In genomic region chr2:170245637-170246341, GRCm38 (mm10) we compare ENCODE assay signal across 14 mouse cellular contexts.
DNase-seq lines count a peak whose midpoint lies in the region; ATAC-seq and TF ChIP-seq lines count a peak whose summit lies in the region.
"Had no signal": no experiment of that assay in that cellular context is flagged by ENCODE, and none has a peak within 500 bp of the region (broad histone marks: within the 10 kb centered on the region; RNA-seq: fewer than 3 reads in every experiment).

No protein-coding gene starts in this region.

- no peaks in the 10 kb centered on the region for H3K27me3 ChIP-seq in kidney, embryonic 16.5 days (ENCODE audit: insufficient read depth, low read length)
- 0 out of 2 replicates have a peak, but pooled peaks cover 11% of the 10 kb centered on the region for H3K27me3 ChIP-seq in midbrain, embryonic 10.5 days (ENCODE audit: low read depth, poor library complexity, severe bottlenecking)
- H3K27me3 ChIP-seq in liver, postnatal 0 days (ENCODE audit: insufficient read depth, low read length) = no peaks in the 10 kb centered on the region
- H3K27me3 ChIP-seq: limb, embryonic 15.5 days; lung, embryonic 15.5 days had no signal

- no peak overlapping the region; the same call in 1 of the 2 replicates for H3K27ac ChIP-seq in kidney, embryonic 16.5 days (ENCODE audit: low read length)
- peak overlapping the region; percentile 72 for H3K27ac ChIP-seq in embryonic fibroblast, embryonic 13.5 days (ENCODE audit: insufficient read depth, low read length)
- peak overlapping the region; percentile 78 for H3K27ac ChIP-seq in midbrain, embryonic 10.5 days (replicated peaks)
- H3K27ac ChIP-seq in liver, postnatal 0 days (ENCODE audit: low read depth) = no peak overlapping the region
- H3K27ac ChIP-seq: left cerebral cortex, adult 2 months; limb, embryonic 15.5 days; lung, embryonic 15.5 days had no signal

- no peaks in the 10 kb centered on the region for H3K9me3 ChIP-seq in kidney, embryonic 16.5 days (ENCODE audit: low read length)
- H3K9me3 ChIP-seq in midbrain, embryonic 10.5 days (replicated peaks) = no peaks in the 10 kb centered on the region
- no peaks in the 10 kb centered on the region for H3K9me3 ChIP-seq in liver, postnatal 0 days (ENCODE audit: low read length)
- H3K9me3 ChIP-seq: limb, embryonic 15.5 days; lung, embryonic 15.5 days had no signal

- H3K36me3 ChIP-seq in kidney, embryonic 16.5 days (ENCODE audit: insufficient read depth, low read length) = no peaks in the 10 kb centered on the region
- H3K36me3 ChIP-seq in midbrain, embryonic 10.5 days = no peaks in the 10 kb centered on the region
- H3K36me3 ChIP-seq in liver, postnatal 0 days (replicated peaks; ENCODE audit: insufficient read depth, low read length) = no peaks in the 10 kb centered on the region
- H3K36me3 ChIP-seq: limb, embryonic 15.5 days; lung, embryonic 15.5 days had no signal

- no peak for TF ChIP-seq EP300 in liver, postnatal 0 days (IDR thresholded peaks at IDR 0.05; ENCODE audit: low read depth)

- no peak overlapping the region for H3K4me3 ChIP-seq in kidney, embryonic 16.5 days (ENCODE audit: low read length)
- no peak overlapping the region for H3K4me3 ChIP-seq in embryonic fibroblast, embryonic 13.5 days (ENCODE audit: insufficient read depth, low read length)
- H3K4me3 ChIP-seq in midbrain, embryonic 10.5 days = peak overlapping the region; percentile 23
- no peak overlapping the region for H3K4me3 ChIP-seq in liver, postnatal 0 days (ENCODE audit: low read depth, low read length)
- H3K4me3 ChIP-seq: left cerebral cortex, adult 2 months; limb, embryonic 15.5 days; lung, embryonic 15.5 days had no signal

- 0 out of 2 replicates have a peak overlapping the region, but pooled peaks have one; percentile 25 for H3K4me2 ChIP-seq in kidney, embryonic 16.5 days (replicated peaks; ENCODE audit: low read depth, low read length)
- H3K4me2 ChIP-seq in liver, postnatal 0 days (ENCODE audit: low read depth, low read length) = no peak overlapping the region
- H3K4me2 ChIP-seq: limb, embryonic 15.5 days; lung, embryonic 15.5 days had no signal

- ATAC-seq in kidney, embryonic 16.5 days (ENCODE audit: low FRiP score, low TSS enrichment) = peak; percentile 51; the same call in 1 of the 2 replicates
- no peak for ATAC-seq in liver, postnatal 0 days
- no peak for ATAC-seq in granulocyte monocyte progenitor cell, adult 5-6 weeks (replicated peaks; ENCODE audit: poor library complexity, severe bottlenecking)

- peak overlapping the region; percentile 25; the same call in 1 of the 2 replicates for H3K9ac ChIP-seq in kidney, embryonic 16.5 days (replicated peaks; ENCODE audit: low read length)
- no peak overlapping the region for H3K9ac ChIP-seq in liver, postnatal 0 days (replicated peaks)
- H3K9ac ChIP-seq: limb, embryonic 15.5 days; lung, embryonic 15.5 days had no signal

- TF ChIP-seq POLR2A in embryonic fibroblast, embryonic 13.5 days (IDR thresholded peaks at IDR 0.05; ENCODE audit: low read depth, low read length) = no peak

- no peak for DNase-seq in kidney, postnatal 14 days
- peak; percentile 41 for DNase-seq in midbrain, embryonic 10.5 days (ENCODE audit: low spot score)
- DNase-seq in retina, embryonic 14.5 days (ENCODE audit: low spot score) = peak; percentile 66
- no peak for DNase-seq in liver, postnatal 0 days
- no peak for DNase-seq in adrenal gland, postnatal 36 days
- DNase-seq: cerebellum, adult 2 months; heart, postnatal 4 days; right cerebral cortex, adult 18-20 months had no signal

- no peak for TF ChIP-seq CTCF in embryonic fibroblast, embryonic 13.5 days (IDR thresholded peaks at IDR 0.05; ENCODE audit: borderline replicate concordance, insufficient read depth, low read length)
- no peak for TF ChIP-seq CTCF in liver, postnatal 0 days (IDR thresholded peaks at IDR 0.05; ENCODE audit: low read depth)

- H3K4me1 ChIP-seq in kidney, embryonic 16.5 days (ENCODE audit: insufficient read depth, low read length) = peaks cover 16% of the 10 kb centered on the region
- H3K4me1 ChIP-seq in embryonic fibroblast, embryonic 13.5 days (ENCODE audit: control insufficient read depth, insufficient read depth, low read length) = peaks cover 5% of the 10 kb centered on the region; the same call in 1 of the 2 replicates
- H3K4me1 ChIP-seq in midbrain, embryonic 10.5 days = peaks cover 22% of the 10 kb centered on the region
- 0 out of 2 replicates have a peak, but pooled peaks cover 3% of the 10 kb centered on the region for H3K4me1 ChIP-seq in liver, postnatal 0 days (ENCODE audit: insufficient read depth)
- H3K4me1 ChIP-seq: limb, embryonic 15.5 days; lung, embryonic 15.5 days had no signal

- WGBS in kidney, embryonic 16.5 days = 25% methylated on average over 12 of the region's 12 CpGs
- WGBS in midbrain, embryonic 10.5 days = 28% methylated on average over 12 of the region's 12 CpGs
- WGBS in liver, postnatal 0 days (ENCODE audit: insufficient replicate concordance) = 69% methylated on average over 12 of the region's 12 CpGs

Comparison
In these comparisons a context has a peak if more than half of its experiments do, and no peak if none do; other contexts are left out.
1. H3K27ac ChIP-seq: peak in embryonic fibroblast, embryonic 13.5 days (single experiment) and midbrain, embryonic 10.5 days (single experiment); none in kidney, embryonic 16.5 days (single experiment) and liver, postnatal 0 days (single experiment).
2. DNase-seq: peak in midbrain, embryonic 10.5 days (single experiment) and retina, embryonic 14.5 days (single experiment); none in kidney, postnatal 14 days (single experiment), liver, postnatal 0 days (single experiment) and adrenal gland, postnatal 36 days (0 of 2).